In genomic region chr5:66279650-66280049, GRCm38 (mm10) we compare ENCODE assay signal across 22 mouse cellular contexts. TPM values are rescaled to one million over a fixed set of nuclear protein-coding genes. Genes with fewer than 3 reads are reported as not detected.
"Had no signal": no experiment of that assay in that cellular context is flagged by ENCODE, and none has a peak within 500 bp of the region (broad histone marks: within the 10 kb centered on the region; RNA-seq: fewer than 3 reads in every experiment).

No protein-coding gene starts in this region.

- H3K36me3 ChIP-seq: kidney, embryonic 15.5 days; liver, embryonic 13.5 days; midbrain, embryonic 12.5 days; midbrain, embryonic 15.5 days; neural tube, embryonic 12.5 days; neural tube, embryonic 15.5 days had no signal

- H3K4me2 ChIP-seq: kidney, embryonic 15.5 days; liver, embryonic 13.5 days; lung, embryonic 14.5 days; midbrain, embryonic 12.5 days; midbrain, embryonic 15.5 days; neural tube, embryonic 12.5 days; neural tube, embryonic 15.5 days had no signal

- H3K27ac ChIP-seq: kidney, embryonic 15.5 days; left cerebral cortex, adult 2 months; liver, embryonic 13.5 days; midbrain, embryonic 12.5 days; midbrain, embryonic 15.5 days; neural tube, embryonic 12.5 days; neural tube, embryonic 15.5 days; stomach, postnatal 0 days had no signal

- H3K4me1 ChIP-seq: kidney, embryonic 15.5 days; liver, embryonic 13.5 days; midbrain, embryonic 12.5 days; midbrain, embryonic 15.5 days; neural tube, embryonic 12.5 days; neural tube, embryonic 15.5 days had no signal

- DNase-seq: kidney, adult 8-10 months; kidney, postnatal 10 days; kidney, postnatal 36 days; layer of hippocampus, postnatal 36 days; liver, embryonic 13.5 days; lung, embryonic 14.5 days; lung, postnatal 10 days; lung, postnatal 36 days; right cerebral cortex, adult 18-20 months; right cerebral cortex, postnatal 25 days; thymus, adult 2 months; thymus, postnatal 14 days; thymus, postnatal 4 days had no signal

- H3K4me3 ChIP-seq: kidney, embryonic 15.5 days; left cerebral cortex, adult 2 months; liver, embryonic 13.5 days; midbrain, embryonic 12.5 days; midbrain, embryonic 15.5 days; neural tube, embryonic 12.5 days; neural tube, embryonic 15.5 days had no signal

- ATAC-seq: midbrain, embryonic 15.5 days had no signal

- H3K27me3 ChIP-seq: kidney, embryonic 15.5 days; liver, embryonic 13.5 days; midbrain, embryonic 12.5 days; midbrain, embryonic 15.5 days; neural tube, embryonic 12.5 days; neural tube, embryonic 15.5 days had no signal

- H3K9me3 ChIP-seq: kidney, embryonic 15.5 days; liver, embryonic 13.5 days; midbrain, embryonic 12.5 days; midbrain, embryonic 15.5 days; neural tube, embryonic 12.5 days; neural tube, embryonic 15.5 days had no signal

- H3K9ac ChIP-seq: kidney, embryonic 15.5 days; liver, embryonic 13.5 days; lung, embryonic 14.5 days; midbrain, embryonic 12.5 days; midbrain, embryonic 15.5 days; neural tube, embryonic 12.5 days; neural tube, embryonic 15.5 days had no signal

RNA-seq across cellular contexts. Expression of gene Nsun7, which starts 20.0 kb away (rescaled TPM):
- total RNA-seq: megakaryocyte, adult 5-6 weeks had no signal
- polyA plus RNA-seq: liver, embryonic 13.5 days; small intestine, adult 2 months had no signal
